Mouse (Mus musculus): ENCODE data around the gene Slpi. TPM values are rescaled to one million over a fixed set of nuclear protein-coding genes. Genes with fewer than 3 reads are reported as not detected.

Slpi gene
- total RNA-seq, 4 experiments from 2014 or later, result 1.2 to 1.5 (median 1.2) TPM; not detected in 1

DNA sequence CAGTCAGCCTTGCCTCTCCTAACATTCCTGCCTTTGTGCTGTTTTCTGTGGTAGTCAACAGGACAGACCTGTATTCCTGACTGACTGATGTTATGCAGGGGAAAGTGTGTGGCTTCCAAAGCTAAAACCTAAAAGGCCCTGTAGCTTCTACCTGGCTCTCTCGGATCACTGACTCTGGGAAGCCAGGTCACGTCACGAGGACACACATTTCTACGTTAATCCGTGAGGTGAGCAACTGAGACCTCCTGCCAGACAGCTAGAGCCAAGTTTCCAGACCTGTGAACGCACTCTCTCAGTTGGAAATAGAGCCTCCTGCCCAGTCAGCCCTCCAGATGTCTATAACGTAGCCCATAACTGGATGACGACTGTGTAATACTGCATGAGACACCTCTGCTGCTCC lies 33.1 kb upstream of the Slpi start:
- DNase-seq (ENCODE audit: low spot score in 2 of 2), result no peak

DNA sequence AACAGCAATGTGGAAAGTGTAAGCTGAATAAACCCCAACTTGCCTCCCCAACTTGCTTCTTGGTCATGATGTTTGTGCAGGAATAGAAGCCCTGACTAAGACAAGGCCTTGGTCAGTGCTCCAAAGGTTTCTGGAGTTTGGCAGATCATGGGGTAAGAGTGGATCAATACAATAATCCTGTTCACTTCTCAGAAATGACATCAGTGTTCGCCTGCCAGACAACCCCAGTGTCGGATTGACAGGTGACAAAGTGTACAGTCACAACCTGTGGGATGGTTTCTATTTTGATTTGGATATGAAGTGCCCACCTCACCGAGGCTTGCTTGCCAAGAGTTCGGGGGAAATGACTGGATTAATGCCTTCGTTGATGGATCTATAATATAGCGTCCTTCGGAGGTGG lies 32.4 kb upstream of the Slpi start:
- no peak for DNase-seq (ENCODE audit: low spot score in 2 of 2)

DNA sequence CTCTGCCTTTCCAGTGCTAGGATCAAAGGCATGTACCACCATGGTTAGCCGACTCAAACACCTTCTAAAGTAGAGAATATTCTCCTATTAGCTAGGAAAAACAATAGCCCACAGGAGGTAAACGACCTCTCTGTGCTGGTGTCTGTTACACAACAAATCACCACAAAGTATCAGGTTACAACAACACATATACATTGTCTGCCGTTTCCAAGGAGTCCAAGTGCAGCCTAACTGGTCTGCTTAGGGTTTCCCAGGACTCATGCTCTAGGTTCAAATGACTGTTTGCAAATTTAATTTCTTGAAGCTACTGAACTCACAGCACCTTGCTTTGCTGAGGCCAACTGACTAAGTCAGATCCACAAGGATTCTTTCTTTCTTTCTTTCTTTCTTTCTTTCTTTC lies 30.6 kb upstream of the Slpi start:
- DNase-seq (ENCODE audit: low spot score in 2 of 2), result no peak

DNA sequence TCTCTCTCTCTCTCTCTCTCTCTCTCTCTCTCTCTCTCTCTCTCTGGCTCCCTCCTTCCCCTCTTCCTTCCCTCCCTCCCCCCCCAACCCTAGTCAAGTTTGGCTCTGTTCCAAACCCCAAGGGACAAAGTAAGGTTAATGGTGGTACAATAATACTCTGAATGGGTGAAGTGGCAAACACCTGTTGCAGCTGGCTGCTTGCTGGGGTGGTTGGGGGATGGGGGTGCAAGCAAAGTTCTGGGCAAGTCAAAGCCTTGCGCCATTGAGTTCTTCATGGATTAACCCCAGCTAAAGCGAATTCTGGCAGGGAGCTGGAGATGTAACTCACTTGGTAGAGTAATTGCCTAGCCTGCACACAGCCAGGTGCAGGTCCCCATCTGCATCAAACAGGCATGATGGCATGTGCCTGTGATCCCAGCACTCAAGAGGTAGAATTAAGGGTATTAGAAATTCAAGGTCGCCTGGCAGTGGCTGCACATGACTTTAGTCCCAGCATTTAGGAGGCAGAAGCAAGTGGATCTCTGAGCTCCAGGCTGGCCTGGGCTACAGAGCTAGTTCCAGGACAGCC lies 29.5 kb upstream of the Slpi start:
- no peak for DNase-seq (ENCODE audit: low spot score in 2 of 2)

DNA sequence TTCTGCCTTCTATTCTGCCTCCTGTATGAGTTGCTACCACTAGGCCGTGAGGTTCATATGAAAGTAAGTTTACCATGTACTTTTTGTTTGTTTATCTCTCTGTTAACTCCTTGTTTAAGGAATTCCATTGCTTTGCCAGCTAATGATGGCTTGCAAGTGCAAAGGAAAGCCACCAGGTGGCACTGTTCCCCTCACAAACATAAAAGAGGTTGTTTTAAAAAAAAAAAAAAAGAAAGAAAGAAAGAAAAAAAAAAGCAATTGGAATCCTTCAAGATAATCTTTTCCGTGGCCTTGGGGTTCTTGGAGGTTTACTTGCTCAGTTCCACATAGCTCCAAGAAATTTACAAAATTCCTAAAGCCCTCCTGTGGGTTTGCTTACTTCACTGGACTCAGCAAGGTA lies 28.3 kb upstream of the Slpi start:
- no peak for DNase-seq (ENCODE audit: low spot score in 2 of 2)

DNA sequence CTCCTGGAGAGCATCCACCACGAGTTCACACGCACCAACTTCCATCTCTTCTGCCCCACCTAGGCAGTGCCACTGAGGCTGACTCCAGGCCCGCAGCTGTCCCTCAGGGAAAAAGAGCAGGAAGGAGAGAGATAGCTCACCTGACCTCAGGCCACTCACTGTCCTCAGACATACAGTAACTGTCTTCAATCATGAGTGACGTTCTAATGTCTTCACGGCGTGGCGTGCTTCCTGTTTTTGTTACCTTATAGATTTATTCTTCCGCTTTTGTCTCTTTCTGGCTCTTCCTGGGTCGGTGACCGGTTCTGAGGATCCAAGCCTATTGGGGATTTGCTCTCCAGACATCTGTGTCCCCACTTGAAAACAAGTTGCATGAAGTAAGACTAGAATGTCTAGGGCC lies 25.7 kb upstream of the Slpi start:
- DNase-seq (ENCODE audit: low spot score in 2 of 2), result no peak

DNA sequence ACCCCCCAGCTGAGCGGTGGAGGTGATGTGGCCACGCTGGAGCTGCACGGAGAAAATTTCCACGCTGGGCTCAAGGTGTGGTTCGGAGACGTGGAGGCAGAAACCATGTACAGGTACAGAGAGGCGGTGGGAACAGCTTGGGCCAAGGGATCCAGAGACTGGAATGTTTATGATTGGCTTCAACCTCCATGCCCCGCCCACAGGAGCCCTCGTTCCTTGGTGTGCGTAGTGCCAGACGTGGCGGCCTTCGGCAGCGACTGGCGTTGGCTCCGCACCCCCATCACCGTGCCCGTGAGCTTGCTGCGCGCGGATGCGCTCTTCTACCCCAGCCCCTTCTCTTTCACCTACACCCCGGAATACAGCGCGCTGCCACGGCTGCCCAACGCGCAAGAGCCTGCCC lies 25.3 kb upstream of the Slpi start:
- DNase-seq (ENCODE audit: low spot score in 2 of 2), result no peak

DNA sequence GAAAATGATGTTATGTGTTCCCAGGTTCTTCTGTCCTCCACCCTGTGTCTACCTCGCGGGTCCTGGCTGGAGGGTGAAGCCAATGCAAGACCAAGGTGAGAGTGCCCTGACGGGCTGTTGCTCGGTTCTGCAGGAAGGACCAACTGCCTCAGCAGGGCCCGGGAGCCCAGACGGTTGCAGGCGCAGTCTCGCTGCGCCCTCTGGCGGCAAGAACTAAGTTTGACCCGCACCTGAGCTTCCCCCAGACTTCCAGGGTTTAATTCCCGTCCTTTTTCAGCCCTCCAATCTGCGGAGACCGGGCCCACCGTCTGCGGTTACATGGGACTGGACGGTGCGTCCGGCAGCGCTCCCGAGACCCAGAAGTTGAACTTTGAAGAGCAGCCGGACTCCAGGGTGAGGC lies 18.8 kb upstream of the Slpi start:
- DNase-seq (ENCODE audit: low spot score in 2 of 2), result peak in 1 of 2 experiments; percentile 74

DNA sequence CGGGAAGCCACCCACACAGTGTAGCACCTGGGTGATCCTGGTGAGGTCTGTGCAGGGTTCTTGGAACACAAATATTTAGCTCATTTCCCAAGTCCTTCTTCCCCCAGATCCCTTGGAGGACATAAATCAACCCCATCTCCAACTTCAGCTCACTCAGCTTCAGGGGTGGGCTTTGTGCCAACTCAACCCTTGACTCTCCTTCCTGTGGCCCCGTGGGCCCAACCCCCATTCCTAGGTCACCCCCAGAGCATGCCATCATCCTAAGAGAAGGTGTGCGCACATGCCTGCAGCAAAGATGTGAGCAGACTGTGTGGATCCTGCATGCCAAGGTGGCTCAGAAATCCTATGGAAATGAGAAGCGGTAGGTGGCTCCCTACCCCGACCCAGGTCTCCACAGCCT lies 16.6 kb upstream of the Slpi start:
- no peak for DNase-seq (ENCODE audit: low spot score in 2 of 2)

DNA sequence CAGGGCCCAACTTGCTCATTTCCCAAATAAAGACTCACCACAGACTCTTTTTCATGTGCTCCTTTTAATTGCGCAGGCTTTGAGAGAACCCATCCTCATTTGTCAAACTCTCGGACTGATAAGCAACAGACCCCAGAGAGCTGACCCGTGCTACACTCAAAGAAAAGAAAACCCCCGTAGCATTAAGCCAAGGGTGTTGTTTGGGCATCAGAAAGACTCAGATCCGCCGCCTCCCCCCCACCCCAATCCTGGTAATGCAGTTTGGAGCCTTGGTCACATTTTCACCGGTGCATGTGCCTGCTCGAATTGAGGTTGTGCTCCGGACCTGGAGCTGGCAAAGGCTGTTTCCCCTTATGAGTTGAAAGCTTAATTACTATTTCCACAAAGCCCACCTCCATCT lies 16.2 kb upstream of the Slpi start, which contains the start of gene Matn4:
TSS of gene Matn4 (minus strand) at position 101 of the 400 bp plus-strand sequence.
- no peak for DNase-seq (ENCODE audit: low spot score in 2 of 2)

DNA sequence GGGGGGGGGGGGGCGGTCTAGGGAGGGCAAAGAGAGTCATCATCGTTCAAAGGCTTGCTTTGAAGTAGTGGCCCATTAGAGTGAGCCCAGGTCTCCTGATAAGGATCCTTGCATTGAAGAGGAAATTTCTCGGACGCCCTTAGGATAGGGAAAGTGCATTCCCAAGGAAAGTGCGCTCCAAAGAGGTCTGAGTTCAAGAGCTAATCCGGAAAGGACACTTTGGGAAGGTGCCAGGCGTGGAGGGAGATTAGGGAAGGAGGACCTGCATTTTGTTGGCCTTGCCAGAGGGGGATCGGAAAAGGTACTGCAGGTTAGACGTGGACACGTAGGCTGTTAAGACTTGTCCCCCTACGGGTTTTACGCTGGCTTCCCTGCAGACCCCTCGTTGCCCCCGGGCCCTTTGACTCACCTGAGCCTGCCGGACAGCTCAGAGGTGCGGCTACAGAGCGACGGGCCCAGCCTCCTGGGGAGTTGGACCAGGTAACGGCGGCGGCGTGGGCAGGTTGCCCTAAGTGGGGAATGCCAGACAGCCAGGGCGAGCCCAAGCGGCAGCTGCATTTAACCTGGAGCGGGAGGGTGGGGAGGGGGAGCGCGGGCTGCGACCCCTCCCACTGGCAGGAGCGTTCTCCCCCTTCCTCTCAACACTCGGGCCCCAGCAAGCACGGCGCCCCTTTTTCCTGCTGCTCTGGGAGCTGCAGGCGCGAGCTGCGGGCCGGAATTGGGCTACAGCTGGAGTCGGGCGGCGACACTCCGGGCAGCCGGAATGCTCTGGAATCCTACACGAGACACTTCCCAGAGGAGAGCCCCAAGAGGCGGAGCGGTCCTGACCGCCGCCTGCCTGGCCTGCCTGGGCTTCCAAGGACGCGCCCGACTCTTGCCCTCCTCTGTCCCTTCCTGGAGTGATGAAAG lies 15.4 kb upstream of the Slpi start:
- DNase-seq (ENCODE audit: low spot score in 2 of 2), result no peak

DNA sequence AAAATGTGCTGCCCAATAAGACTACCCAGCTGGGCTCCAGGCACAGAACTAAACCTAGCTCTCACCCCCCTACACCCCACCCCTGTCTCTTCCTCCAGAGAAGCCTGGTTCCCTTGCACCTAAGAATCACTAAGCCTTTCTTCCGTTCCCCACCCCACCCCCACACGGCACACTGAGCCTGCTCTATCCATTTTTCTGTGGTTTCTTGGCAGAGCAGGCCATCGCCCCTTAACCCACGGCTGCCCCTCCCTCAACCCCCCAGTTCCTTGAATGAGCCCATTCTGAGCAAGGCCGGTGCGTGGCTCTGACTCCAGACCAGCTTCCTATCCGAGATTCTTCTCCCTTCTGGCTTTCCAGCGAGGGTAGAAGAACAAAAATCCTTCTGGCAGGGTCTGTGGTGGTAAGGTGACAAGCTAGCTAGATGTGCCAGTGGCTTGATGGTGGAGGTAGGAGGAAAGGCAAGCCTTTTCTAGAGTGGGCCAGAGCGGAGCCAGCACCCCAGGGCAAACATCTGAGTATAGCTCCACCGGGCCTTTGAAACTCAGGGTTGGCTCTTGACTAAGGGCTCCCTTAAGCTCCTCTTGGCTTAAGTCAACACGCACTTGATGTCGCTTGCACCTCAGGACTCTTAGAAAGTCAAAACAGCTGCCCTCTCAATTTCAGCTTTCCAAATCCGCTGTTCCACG lies 14.6 kb upstream of the Slpi start:
- no peak for DNase-seq (ENCODE audit: low spot score in 2 of 2)

DNA sequence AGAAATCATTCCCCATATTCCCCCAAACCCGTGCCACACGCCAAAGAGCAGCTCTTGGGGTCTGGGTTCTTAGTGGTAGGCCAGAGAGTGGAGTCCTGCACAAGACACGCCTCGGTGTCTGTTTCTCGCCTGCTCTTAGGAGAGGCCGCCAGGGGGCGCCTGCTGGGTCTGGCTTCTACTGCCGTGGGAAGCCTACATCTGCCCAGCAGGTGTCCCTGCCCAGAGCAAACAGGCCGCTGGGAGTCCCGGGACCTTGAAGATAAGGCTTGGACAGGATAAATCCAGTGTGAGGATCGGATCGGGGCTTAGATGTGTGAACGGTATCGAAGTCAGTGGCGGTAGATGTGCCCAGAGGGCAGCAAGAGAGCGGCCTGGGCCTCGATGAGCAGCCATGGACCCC lies 14.0 kb upstream of the Slpi start, which contains the start of gene Rbpjl:
TSS of gene Rbpjl (plus strand) at position 236 of the 400 bp plus-strand sequence.
- peak; percentile 48 to 56 for DNase-seq (ENCODE audit: low spot score in 2 of 2)

DNA sequence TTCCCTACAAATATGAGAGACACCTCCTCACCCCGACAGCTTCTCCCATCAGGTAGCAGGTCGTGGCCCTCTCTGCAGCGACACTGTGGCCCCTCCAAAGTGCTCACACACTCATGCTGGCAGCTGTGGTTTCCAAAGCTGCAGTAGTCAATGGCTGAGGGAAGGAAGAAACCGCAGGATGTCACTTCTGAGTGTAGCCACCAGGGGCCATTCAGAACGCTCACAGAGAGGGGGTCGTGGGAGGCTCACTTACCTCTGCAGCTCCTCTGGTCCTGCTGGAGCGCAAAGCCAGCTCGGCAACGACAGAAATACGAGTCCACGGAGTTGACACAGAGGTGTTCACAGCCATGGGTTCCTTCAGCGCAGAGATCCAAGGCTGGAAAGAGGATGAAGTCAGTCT lies 8.0 kb upstream of the Slpi start:
- no peak for DNase-seq (ENCODE audit: low spot score in 2 of 2)

DNA sequence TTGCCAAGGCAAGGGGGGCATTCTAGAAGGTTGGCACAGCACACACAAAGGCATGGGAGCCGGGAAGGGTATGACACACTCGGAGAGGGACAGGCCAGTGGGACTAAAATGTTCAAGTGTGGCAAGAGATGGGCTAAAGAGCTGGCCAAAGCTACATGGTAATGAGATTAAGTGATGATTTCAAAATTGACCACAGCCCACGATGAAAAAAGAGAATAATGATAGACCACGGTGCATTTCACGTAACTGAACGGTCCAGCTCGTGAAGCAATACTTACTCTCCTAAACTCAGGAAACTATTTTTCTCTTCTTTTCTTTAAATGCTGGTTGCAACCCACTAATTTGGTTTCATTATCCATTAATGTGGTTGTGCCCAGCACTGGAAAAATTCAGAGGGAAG lies 7.2 kb upstream of the Slpi start:
- DNase-seq (ENCODE audit: low spot score in 2 of 2), result no peak

DNA sequence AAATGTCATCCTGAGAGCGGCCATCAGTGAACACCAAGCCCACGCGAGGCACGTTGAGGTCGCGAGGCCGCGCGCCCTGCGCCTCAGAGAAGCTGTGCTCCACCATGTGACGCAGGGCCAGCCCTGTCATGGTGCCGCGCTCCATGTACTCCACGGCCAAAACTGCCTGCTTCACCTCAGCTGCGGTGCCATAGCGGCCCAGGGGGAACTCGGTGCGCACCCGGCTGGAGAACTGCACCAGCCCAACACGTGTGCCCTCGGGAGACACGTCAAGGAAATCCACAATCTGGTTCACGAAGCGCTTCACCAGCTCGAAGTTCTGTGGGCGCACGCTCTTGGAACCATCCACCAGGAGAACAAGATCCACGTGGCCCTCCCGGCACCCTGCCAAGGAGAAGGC lies 4.2 kb upstream of the Slpi start:
- DNase-seq (ENCODE audit: low spot score in 2 of 2), result no peak

DNA sequence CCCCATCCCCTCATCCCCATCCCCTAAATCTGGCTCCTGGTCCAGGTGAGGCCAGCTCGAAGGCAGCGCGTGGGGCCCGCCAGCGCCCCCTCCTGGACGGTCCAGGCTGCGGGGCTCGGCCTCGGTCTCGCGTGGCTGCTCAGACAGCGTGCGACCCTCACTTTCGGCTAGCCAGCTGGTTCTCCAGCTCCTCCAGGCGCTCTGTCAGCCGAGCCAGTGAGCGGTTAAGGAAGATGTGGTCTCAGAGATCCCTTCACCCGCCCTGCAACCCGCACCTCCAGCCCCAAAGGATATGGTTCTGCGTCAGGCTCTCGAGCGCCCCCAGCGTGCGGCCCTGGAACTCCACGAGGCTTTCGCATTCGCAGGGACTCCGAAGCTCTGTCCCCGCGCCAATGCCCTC lies 604 bp upstream of the Slpi start:
- peak; percentile 64 to 89 for DNase-seq (ENCODE audit: low spot score in 2 of 2)

DNA sequence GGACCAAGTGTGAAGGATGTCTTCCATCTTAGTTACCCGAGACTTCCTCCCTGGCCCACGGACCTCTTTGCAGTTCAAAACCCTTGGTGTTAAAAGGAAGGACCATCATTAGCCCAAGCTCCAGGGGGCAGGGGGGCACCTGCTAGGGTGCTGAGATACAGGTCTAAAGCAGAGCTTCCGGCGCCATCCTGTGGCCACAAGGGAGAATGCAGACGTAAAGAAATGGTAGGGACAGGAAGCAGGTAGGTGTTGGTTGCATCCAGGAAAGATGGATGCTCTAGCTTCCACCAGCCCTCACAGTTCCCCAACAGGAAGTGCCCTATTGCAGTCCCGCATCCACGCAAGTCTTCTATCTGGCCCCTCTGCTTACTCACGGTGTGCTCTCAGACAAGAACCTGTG lies 1.9 kb downstream of the Slpi start:
- DNase-seq (ENCODE audit: low spot score in 2 of 2), result peak; percentile 57 to 70

DNA sequence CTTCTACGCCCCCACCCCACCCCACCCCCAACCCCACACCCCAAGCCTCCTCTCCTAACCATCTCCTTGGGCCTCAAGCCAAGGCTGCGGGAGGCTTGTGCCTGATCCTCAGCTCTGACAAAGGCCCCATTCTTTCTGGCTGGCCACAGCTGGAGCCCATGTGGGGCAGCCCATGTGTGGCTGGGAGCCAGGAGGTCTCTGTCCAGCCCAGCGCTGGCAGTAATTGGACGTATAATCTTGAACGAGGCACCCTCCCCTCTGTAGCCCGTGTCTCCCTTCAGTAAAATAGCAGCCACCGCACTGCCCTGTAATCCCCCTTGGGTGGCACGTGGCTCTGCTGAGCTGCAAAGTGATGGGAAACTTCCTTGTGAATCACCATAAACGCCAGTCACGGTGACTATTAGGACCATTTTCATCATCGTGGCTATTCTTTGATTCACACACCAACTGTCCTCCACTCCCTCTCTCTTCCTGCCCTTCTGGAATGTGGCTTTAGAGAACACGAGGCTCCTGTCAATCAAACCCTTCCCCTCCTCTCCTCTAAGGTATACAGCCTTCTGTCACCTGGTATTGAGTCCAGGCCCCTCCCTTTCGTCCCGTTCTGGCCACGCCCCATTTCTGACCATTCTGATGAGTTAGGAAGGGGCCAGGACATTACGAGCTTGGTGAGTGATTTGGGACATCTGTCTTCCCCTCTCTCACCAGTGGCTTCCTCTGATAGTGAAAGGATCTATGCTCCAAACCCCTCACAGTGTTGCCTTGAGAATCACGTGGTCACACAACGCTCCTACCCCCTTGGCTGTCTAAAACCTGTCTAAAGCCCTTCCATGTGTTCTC lies 2.8 kb downstream of the Slpi start:
- DNase-seq (ENCODE audit: low spot score in 2 of 2), result peak; percentile 53 to 56

DNA sequence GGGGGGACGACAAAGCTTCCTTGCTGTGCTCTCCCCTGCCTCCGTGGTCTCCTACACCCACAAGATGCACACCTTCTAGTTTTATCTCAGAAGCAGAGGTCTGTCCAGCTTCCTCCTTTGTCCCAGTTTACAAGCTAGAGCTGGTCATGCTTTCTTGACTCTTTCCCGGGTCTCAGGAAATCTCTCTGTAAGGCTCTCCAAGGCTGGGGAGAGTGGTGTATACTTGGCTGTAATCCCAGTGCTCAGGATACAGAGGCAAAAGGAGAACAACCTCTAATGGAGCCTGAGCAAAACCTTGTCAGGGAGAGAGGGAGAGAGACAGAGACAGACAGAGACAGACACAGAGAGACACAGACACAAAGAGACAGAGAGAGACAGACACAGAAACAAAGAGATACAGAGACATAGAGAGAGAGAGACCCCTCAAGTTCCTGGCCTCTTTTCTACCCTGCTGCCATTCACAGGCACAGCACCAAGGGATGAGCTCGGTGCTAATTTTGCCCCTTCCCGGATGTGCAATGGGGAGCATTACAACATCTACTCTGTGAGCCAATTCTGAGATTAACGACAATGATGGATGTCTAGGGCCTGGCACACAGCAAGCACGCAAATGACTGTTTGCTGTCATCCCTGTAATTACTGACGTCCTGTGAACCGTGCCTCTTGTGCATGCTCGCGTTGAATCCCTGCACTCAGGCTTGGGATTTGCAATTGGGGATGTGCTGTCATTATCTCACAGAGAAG lies 5.1 kb downstream of the Slpi start:
- no peak for DNase-seq (ENCODE audit: low spot score in 2 of 2)

DNA sequence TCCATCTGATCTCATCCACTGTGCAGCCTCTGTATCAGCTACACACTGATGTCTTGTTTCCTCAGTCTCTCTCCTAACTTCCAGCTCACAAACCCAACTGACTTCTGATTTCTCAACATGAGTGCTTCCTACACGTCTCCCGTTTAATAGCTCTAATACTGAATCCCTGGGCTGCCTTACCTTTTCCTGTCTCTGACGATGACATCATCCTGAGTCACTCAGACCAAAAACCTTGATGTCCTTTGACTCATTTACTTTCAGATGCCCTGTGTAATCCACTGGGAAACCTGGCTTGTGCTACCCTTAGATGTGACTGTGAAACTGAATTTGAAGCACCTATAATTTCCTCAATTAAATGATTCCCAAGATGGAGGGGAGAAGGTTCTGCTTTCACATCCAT lies 5.9 kb downstream of the Slpi start:
- DNase-seq (ENCODE audit: low spot score in 2 of 2), result no peak
